Mouse (Mus musculus) E14TG2a.4 (cell line): ENCODE measurements around the gene Fkbp6.

Experiments used
- CTCF ChIP-seq: conservative IDR thresholded peaks from 2 replicates; pipeline ENCODE4 v1.5.1; 2014; ENCODE audit warnings: low read length
- NANOG ChIP-seq: IDR thresholded peaks from 2 replicates; pipeline ENCODE4 v1.6.1; 2014; ENCODE audit warnings: borderline replicate concordance, low read length, mixed read lengths

DNA sequence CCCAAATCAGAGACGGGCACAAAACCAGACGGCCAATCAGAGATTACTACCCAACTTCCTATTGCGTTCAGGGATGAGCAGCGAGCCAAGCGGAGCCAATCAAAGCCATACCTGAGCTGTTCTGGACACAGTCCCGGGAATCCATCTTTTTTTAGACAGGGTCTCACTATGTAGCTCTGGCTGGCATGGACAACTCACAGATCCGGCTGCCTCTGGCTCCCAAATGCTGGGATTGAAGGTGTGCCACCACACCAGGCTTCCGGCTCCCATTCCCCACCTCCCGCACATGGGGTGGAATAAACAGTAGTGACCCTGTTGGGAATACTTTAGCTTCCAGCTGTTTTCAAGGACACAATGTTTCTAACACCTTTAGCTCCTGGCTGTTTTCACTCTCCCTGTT is 69.6 kb downstream of the Fkbp6 start:
- TF ChIP-seq CTCF (no peak), NANOG (no peak)
